Mouse (Mus musculus) lung, adult 2 months (tissue): ENCODE results near the gene Mybl2.
A peak's percentile ranks its signal among the peaks of the same experiment; 100 is the strongest.

Experiments used
- CTCF ChIP-seq: fragments of 200-500 bp; IDR thresholded peaks from 2 replicates; pipeline ENCODE4 v1.5.1; 2011; ENCODE audit warnings: mild to moderate bottlenecking, low read length, control low read depth; ENCODE audit not compliant: insufficient read depth
- POLR2A ChIP-seq: fragments of 200-500 bp; IDR thresholded peaks from 2 replicates; pipeline ENCODE4 v1.6.1; 2011; ENCODE audit warnings: low read depth, mild to moderate bottlenecking, control low read depth, low read length, borderline replicate concordance; ENCODE audit errors: extremely low read depth

DNA sequence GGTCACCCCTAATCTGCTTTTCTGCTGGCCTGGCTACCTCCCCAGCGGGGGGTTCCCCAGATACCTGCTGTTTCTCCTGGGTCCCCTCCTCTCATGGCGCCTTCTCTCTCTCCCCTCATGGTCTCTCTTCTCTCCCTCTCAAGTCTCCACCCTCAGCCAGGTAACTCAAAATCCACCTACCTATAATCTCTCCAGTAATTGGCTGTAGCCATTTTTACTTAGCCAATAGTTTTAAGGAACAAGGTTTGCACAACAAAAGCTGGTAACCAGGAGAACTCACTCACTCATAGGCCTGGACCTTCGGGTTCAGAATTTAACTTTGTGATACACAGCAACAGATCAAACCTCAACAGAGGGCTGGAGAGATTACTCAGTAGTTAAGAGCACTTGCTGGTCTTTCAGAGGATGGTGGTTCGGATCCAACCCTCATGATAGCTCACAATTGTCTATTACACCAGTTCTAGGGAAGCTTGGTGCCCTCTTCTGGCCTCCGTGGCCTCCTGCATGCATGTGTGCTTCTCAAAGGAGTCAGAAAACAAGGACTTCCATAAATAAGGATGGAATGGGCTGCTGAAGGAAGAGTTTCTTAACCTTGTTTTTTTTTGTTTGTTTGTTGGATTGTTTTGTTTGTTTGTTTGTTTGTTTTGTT is 35.1 kb downstream of the Mybl2 start:
- TF ChIP-seq CTCF (peak; percentile 68), POLR2A (no peak)
